Mouse (Mus musculus): Measurements from ENCODE around the gene Abca1. TPM values are rescaled to one million over a fixed set of nuclear protein-coding genes. Genes with fewer than 3 reads are reported as not detected.

Gene Abca1
- polyA plus RNA-seq, 1 experiment from 2014 or later = 16.4 TPM

- Histone ChIP-seq H3K9me3 (ENCODE audit: control insufficient read depth, low read length) (no peaks in the 10 kb centered on the region), H3K36me3 (ENCODE audit: control insufficient read depth, insufficient read depth, low read length) (0 out of 2 replicates have a peak, but pooled peaks cover 8% of the 10 kb centered on the region), H3K27ac (replicated peaks; ENCODE audit: low read depth, low read length) (no peak overlapping the region), H3K27me3 (replicated peaks; ENCODE audit: control insufficient read depth, insufficient read depth, low read length) (no peaks in the 10 kb centered on the region), H3K4me2 (ENCODE audit: low read depth, low read length) (no peak overlapping the region), H3K9ac (ENCODE audit: low read depth, low read length) (no peak overlapping the region), H3K4me3 (ENCODE audit: low read depth, low read length) (no peak overlapping the region), H3K4me1 (ENCODE audit: control insufficient read depth, insufficient read depth, low read length) (peaks cover 18% of the 10 kb centered on the region)
- 39% methylated on average over 4 of the region's 4 CpGs for WGBS
- ATAC-seq (ENCODE audit: low read depth) (no peak), DNase-seq (ENCODE audit: low spot score) (no peak)
Measured at GRCm38 (mm10) chr4:53147046-53147445, 12.6 kb downstream of the Abca1 start.

- Histone ChIP-seq H3K4me2 (ENCODE audit: low read depth, low read length) (no peak overlapping the region), H3K9me3 (ENCODE audit: control insufficient read depth, low read length) (no peaks in the 10 kb centered on the region), H3K4me1 (ENCODE audit: control insufficient read depth, insufficient read depth, low read length) (peaks cover 11% of the 10 kb centered on the region), H3K27ac (replicated peaks; ENCODE audit: low read depth, low read length) (no peak overlapping the region), H3K36me3 (ENCODE audit: control insufficient read depth, insufficient read depth, low read length) (0 out of 2 replicates have a peak, but pooled peaks cover 13% of the 10 kb centered on the region), H3K27me3 (replicated peaks; ENCODE audit: control insufficient read depth, insufficient read depth, low read length) (no peaks in the 10 kb centered on the region), H3K9ac (ENCODE audit: low read depth, low read length) (no peak overlapping the region), H3K4me3 (ENCODE audit: low read depth, low read length) (no peak overlapping the region)
- ATAC-seq (ENCODE audit: low read depth) = no peak
- DNase-seq (ENCODE audit: low spot score) = no peak
- 82% methylated on average over 12 of the region's 12 CpGs for WGBS
Measured at GRCm38 (mm10) chr4:53146227-53146949, 13.3 kb downstream of the Abca1 start.

GRCm38 (mm10) chr4:53145434-53146168, 14.1 kb downstream of the Abca1 start:
- no peaks in the 10 kb centered on the region for H3K9me3 ChIP-seq (ENCODE audit: control insufficient read depth, low read length)
- 81% methylated on average over 12 of the region's 12 CpGs for WGBS
- no peak overlapping the region for H3K9ac ChIP-seq (ENCODE audit: low read depth, low read length)
- no peak overlapping the region for H3K27ac ChIP-seq (replicated peaks; ENCODE audit: low read depth, low read length)
- peaks cover 9% of the 10 kb centered on the region for H3K4me1 ChIP-seq (ENCODE audit: control insufficient read depth, insufficient read depth, low read length)
- H3K4me3 ChIP-seq (ENCODE audit: low read depth, low read length) = no peak overlapping the region
- DNase-seq (ENCODE audit: low spot score) (no peak), ATAC-seq (ENCODE audit: low read depth) (no peak)
- no peaks in the 10 kb centered on the region for H3K27me3 ChIP-seq (replicated peaks; ENCODE audit: control insufficient read depth, insufficient read depth, low read length)
- 0 out of 2 replicates have a peak, but pooled peaks cover 13% of the 10 kb centered on the region for H3K36me3 ChIP-seq (ENCODE audit: control insufficient read depth, insufficient read depth, low read length)
- no peak overlapping the region for H3K4me2 ChIP-seq (ENCODE audit: low read depth, low read length)

GRCm38 (mm10) chr4:53144571-53144970, 15.1 kb downstream of the Abca1 start:
- peaks cover 5% of the 10 kb centered on the region for H3K4me1 ChIP-seq (ENCODE audit: control insufficient read depth, insufficient read depth, low read length)
- H3K27ac ChIP-seq (replicated peaks; ENCODE audit: low read depth, low read length) = no peak overlapping the region
- no peak overlapping the region for H3K4me3 ChIP-seq (ENCODE audit: low read depth, low read length)
- H3K36me3 ChIP-seq (ENCODE audit: control insufficient read depth, insufficient read depth, low read length) = 0 out of 2 replicates have a peak, but pooled peaks cover 13% of the 10 kb centered on the region
- H3K27me3 ChIP-seq (replicated peaks; ENCODE audit: control insufficient read depth, insufficient read depth, low read length) = no peaks in the 10 kb centered on the region
- DNase-seq (ENCODE audit: low spot score) = no peak
- WGBS = 76% methylated on average over 10 of the region's 10 CpGs
- no peaks in the 10 kb centered on the region for H3K9me3 ChIP-seq (ENCODE audit: control insufficient read depth, low read length)
- H3K9ac ChIP-seq (ENCODE audit: low read depth, low read length) = no peak overlapping the region
- ATAC-seq (ENCODE audit: low read depth) = no peak
- no peak overlapping the region for H3K4me2 ChIP-seq (ENCODE audit: low read depth, low read length)

- Histone ChIP-seq H3K9me3 (ENCODE audit: control insufficient read depth, low read length) (no peaks in the 10 kb centered on the region), H3K4me1 (ENCODE audit: control insufficient read depth, insufficient read depth, low read length) (peaks cover 5% of the 10 kb centered on the region), H3K4me3 (ENCODE audit: low read depth, low read length) (no peak overlapping the region), H3K27me3 (replicated peaks; ENCODE audit: control insufficient read depth, insufficient read depth, low read length) (no peaks in the 10 kb centered on the region), H3K9ac (ENCODE audit: low read depth, low read length) (no peak overlapping the region), H3K27ac (replicated peaks; ENCODE audit: low read depth, low read length) (no peak overlapping the region), H3K36me3 (ENCODE audit: control insufficient read depth, insufficient read depth, low read length) (0 out of 2 replicates have a peak, but pooled peaks cover 13% of the 10 kb centered on the region), H3K4me2 (ENCODE audit: low read depth, low read length) (no peak overlapping the region)
- ATAC-seq (ENCODE audit: low read depth) (no peak), DNase-seq (ENCODE audit: low spot score) (no peak)
- 68% methylated on average over 8 of the region's 8 CpGs for WGBS
Measured at GRCm38 (mm10) chr4:53144021-53144420, 15.7 kb downstream of the Abca1 start.

GRCm38 (mm10) chr4:53140678-53141077, 19.0 kb downstream of the Abca1 start:
- Histone ChIP-seq H3K4me3 (ENCODE audit: low read depth, low read length) (no peak overlapping the region), H3K27ac (replicated peaks; ENCODE audit: low read depth, low read length) (no peak overlapping the region), H3K9ac (ENCODE audit: low read depth, low read length) (no peak overlapping the region), H3K9me3 (ENCODE audit: control insufficient read depth, low read length) (no peaks in the 10 kb centered on the region), H3K36me3 (ENCODE audit: control insufficient read depth, insufficient read depth, low read length) (0 out of 2 replicates have a peak, but pooled peaks cover 13% of the 10 kb centered on the region), H3K27me3 (replicated peaks; ENCODE audit: control insufficient read depth, insufficient read depth, low read length) (no peaks in the 10 kb centered on the region), H3K4me1 (ENCODE audit: control insufficient read depth, insufficient read depth, low read length) (no peaks in the 10 kb centered on the region), H3K4me2 (ENCODE audit: low read depth, low read length) (no peak overlapping the region)
- WGBS = 94% methylated on average over 6 of the region's 6 CpGs
- ATAC-seq (ENCODE audit: low read depth) (no peak), DNase-seq (ENCODE audit: low spot score) (no peak)

GRCm38 (mm10) chr4:53139495-53139894, 20.2 kb downstream of the Abca1 start:
- H3K4me2 ChIP-seq (ENCODE audit: low read depth, low read length) = no peak overlapping the region
- no peak overlapping the region for H3K27ac ChIP-seq (replicated peaks; ENCODE audit: low read depth, low read length)
- ATAC-seq (ENCODE audit: low read depth) (no peak), DNase-seq (ENCODE audit: low spot score) (no peak)
- no peak overlapping the region for H3K9ac ChIP-seq (ENCODE audit: low read depth, low read length)
- H3K4me1 ChIP-seq (ENCODE audit: control insufficient read depth, insufficient read depth, low read length) = no peaks in the 10 kb centered on the region
- H3K27me3 ChIP-seq (replicated peaks; ENCODE audit: control insufficient read depth, insufficient read depth, low read length) = no peaks in the 10 kb centered on the region
- WGBS = 85% methylated on average over 2 of the region's 2 CpGs
- no peak overlapping the region for H3K4me3 ChIP-seq (ENCODE audit: low read depth, low read length)
- 0 out of 2 replicates have a peak, but pooled peaks cover 13% of the 10 kb centered on the region for H3K36me3 ChIP-seq (ENCODE audit: control insufficient read depth, insufficient read depth, low read length)
- H3K9me3 ChIP-seq (ENCODE audit: control insufficient read depth, low read length) = no peaks in the 10 kb centered on the region

- H3K4me2 ChIP-seq (ENCODE audit: low read depth, low read length) = no peak overlapping the region
- no peak overlapping the region for H3K4me3 ChIP-seq (ENCODE audit: low read depth, low read length)
- 90% methylated on average over 3 of the region's 3 CpGs for WGBS
- no peak overlapping the region for H3K9ac ChIP-seq (ENCODE audit: low read depth, low read length)
- H3K27ac ChIP-seq (replicated peaks; ENCODE audit: low read depth, low read length) = no peak overlapping the region
- no peaks in the 10 kb centered on the region for H3K27me3 ChIP-seq (replicated peaks; ENCODE audit: control insufficient read depth, insufficient read depth, low read length)
- ATAC-seq (ENCODE audit: low read depth) (no peak), DNase-seq (ENCODE audit: low spot score) (no peak)
- no peaks in the 10 kb centered on the region for H3K4me1 ChIP-seq (ENCODE audit: control insufficient read depth, insufficient read depth, low read length)
- no peaks in the 10 kb centered on the region for H3K9me3 ChIP-seq (ENCODE audit: control insufficient read depth, low read length)
- H3K36me3 ChIP-seq (ENCODE audit: control insufficient read depth, insufficient read depth, low read length) = 0 out of 2 replicates have a peak, but pooled peaks cover 13% of the 10 kb centered on the region
Measured at GRCm38 (mm10) chr4:53138974-53139373, 20.7 kb downstream of the Abca1 start.

All from embryonic facial prominence, embryonic 14.5 days (tissue).